ENCODE assay signal across 22 mouse cellular contexts in the genomic region with DNA sequence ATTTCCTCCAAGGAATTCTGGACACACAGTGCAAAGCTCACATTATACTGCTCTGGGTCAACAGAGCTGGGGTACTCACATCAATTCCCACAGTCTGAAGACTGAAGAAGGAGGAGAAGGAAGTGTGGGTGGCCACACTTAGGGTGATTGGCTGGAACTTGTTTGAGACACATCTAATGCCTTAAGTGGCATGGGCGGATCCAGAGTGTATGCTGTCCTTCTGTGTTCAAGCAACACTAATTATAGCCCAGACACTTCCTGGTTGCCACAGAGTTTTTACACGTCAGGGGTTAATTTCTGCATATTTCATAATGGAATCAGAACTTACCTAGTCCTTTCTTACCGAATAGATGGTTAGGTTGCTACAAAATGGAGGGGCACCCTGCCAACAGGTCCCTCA.
"Had no signal": no experiment of that assay in that cellular context is flagged by ENCODE, and none has a peak within 500 bp of the region (broad histone marks: within the 10 kb centered on the region; RNA-seq: fewer than 3 reads in every experiment).

No protein-coding gene starts in this region.

- H3K27ac ChIP-seq: heart, adult 2 months; heart, embryonic 13.5 days; heart, embryonic 15.5 days; hindbrain, embryonic 14.5 days; left cerebral cortex, adult 2 months; limb, embryonic 10.5 days; limb, embryonic 12.5 days had no signal

- H3K4me2 ChIP-seq: heart, embryonic 11.5 days; heart, embryonic 13.5 days; heart, embryonic 15.5 days; hindbrain, embryonic 14.5 days; limb, embryonic 12.5 days; liver, embryonic 11.5 days had no signal

- H3K9me3 ChIP-seq: heart, embryonic 13.5 days; heart, embryonic 15.5 days; limb, embryonic 10.5 days; limb, embryonic 12.5 days had no signal

- ATAC-seq: forebrain, postnatal 0 days; hindbrain, embryonic 16.5 days; inflammation-experienced regulatory T-cells, adult 6 months; intestine, postnatal 0 days had no signal

- H3K4me3 ChIP-seq: heart, adult 2 months; heart, embryonic 13.5 days; heart, embryonic 15.5 days; left cerebral cortex, adult 2 months; limb, embryonic 10.5 days; limb, embryonic 12.5 days had no signal

- H3K36me3 ChIP-seq: heart, embryonic 13.5 days; heart, embryonic 15.5 days; limb, embryonic 10.5 days; limb, embryonic 12.5 days had no signal

- H3K4me1 ChIP-seq: limb, embryonic 10.5 days; limb, embryonic 12.5 days had no signal

- H3K27me3 ChIP-seq: heart, embryonic 13.5 days; heart, embryonic 15.5 days; limb, embryonic 12.5 days had no signal

- DNase-seq: forebrain, postnatal 0 days; gastrocnemius, postnatal 14 days; heart, adult 11 months; heart, adult 2 months; heart, postnatal 14 days; heart, postnatal 36 days; kidney, adult 18-20 months; kidney, adult 8-10 months; kidney, postnatal 10 days; kidney, postnatal 25 days; liver had no signal

- H3K9ac ChIP-seq: forebrain, postnatal 0 days; heart, embryonic 13.5 days; heart, embryonic 15.5 days; hindbrain, embryonic 14.5 days; limb, embryonic 12.5 days had no signal
